Mouse (Mus musculus): Measurements from ENCODE around the gene Adprhl2.

Gene Adprhl2

GRCm38 (mm10) chr4:126305428-126305827 lies 16.1 kb downstream of the Adprhl2 start:
- no peak for DNase-seq

- no peak for DNase-seq
These were observed 17.6 kb downstream of the Adprhl2 start for GRCm38 (mm10) chr4:126303877-126304276.

GRCm38 (mm10) chr4:126301584-126302309 lies 19.8 kb downstream of the Adprhl2 start:
- DNase-seq: no peak

GRCm38 (mm10) chr4:126300916-126301583 lies 20.5 kb downstream of the Adprhl2 start:
- no peak for DNase-seq

- DNase-seq: peak; percentile 73
These were observed 24.8 kb downstream of the Adprhl2 start for GRCm38 (mm10) chr4:126296617-126297101.

- no peak for DNase-seq
These were observed 25.6 kb downstream of the Adprhl2 start for GRCm38 (mm10) chr4:126295937-126296336.

- DNase-seq: no peak
These were observed 26.4 kb downstream of the Adprhl2 start for GRCm38 (mm10) chr4:126295152-126295551.

- no peak for DNase-seq
These were observed 30.3 kb downstream of the Adprhl2 start for GRCm38 (mm10) chr4:126291196-126291595.

- DNase-seq: no peak
These were observed 31.2 kb downstream of the Adprhl2 start for GRCm38 (mm10) chr4:126290314-126290713.

GRCm38 (mm10) chr4:126288085-126288666 lies 33.3 kb downstream of the Adprhl2 start:
- DNase-seq: no peak

- DNase-seq: no peak
These were observed 34.1 kb downstream of the Adprhl2 start for GRCm38 (mm10) chr4:126287302-126287995.

- peak; percentile 30 for DNase-seq
These were observed 35.0 kb downstream of the Adprhl2 start, which contains the start of gene Col8a2 for GRCm38 (mm10) chr4:126286492-126286891. Gene Col8a2, plus strand, starts transcription at chr4:126286793.

- DNase-seq: no peak
These were observed 37.9 kb downstream of the Adprhl2 start for GRCm38 (mm10) chr4:126283582-126283981.

GRCm38 (mm10) chr4:126281706-126282105 lies 39.8 kb downstream of the Adprhl2 start:
- no peak for DNase-seq

GRCm38 (mm10) chr4:126278961-126279360 lies 42.5 kb downstream of the Adprhl2 start:
- DNase-seq: no peak

GRCm38 (mm10) chr4:126278565-126278915 lies 43.0 kb downstream of the Adprhl2 start:
- no peak for DNase-seq

GRCm38 (mm10) chr4:126277906-126278564 lies 43.5 kb downstream of the Adprhl2 start:
- peak; percentile 75 for DNase-seq

GRCm38 (mm10) chr4:126275681-126276131 lies 45.8 kb downstream of the Adprhl2 start:
- DNase-seq: peak; percentile 34

- no peak for DNase-seq
These were observed 46.4 kb downstream of the Adprhl2 start for GRCm38 (mm10) chr4:126275081-126275480.

GRCm38 (mm10) chr4:126273753-126274152 lies 47.8 kb downstream of the Adprhl2 start:
- no peak for DNase-seq

GRCm38 (mm10) chr4:126269292-126269691 lies 52.2 kb downstream of the Adprhl2 start:
- DNase-seq: no peak

Data from lung, postnatal 36 days (tissue).